Comparison of ENCODE assay signal across 16 mouse cellular contexts in genomic region chr7:59271775-59272174, GRCm38 (mm10).
"Had no signal": no experiment of that assay in that cellular context is flagged by ENCODE, and none has a peak within 500 bp of the region (broad histone marks: within the 10 kb centered on the region; RNA-seq: fewer than 3 reads in every experiment).

No protein-coding gene starts in this region.

- H3K27ac ChIP-seq: liver, embryonic 13.5 days; liver, embryonic 15.5 days; macrophage; midbrain, embryonic 13.5 days; midbrain, embryonic 15.5 days; neural tube, embryonic 12.5 days; stomach, embryonic 15.5 days; stomach, postnatal 0 days had no signal

- H3K9ac ChIP-seq: liver, embryonic 13.5 days; liver, embryonic 15.5 days; liver, postnatal 0 days; midbrain, embryonic 13.5 days; midbrain, embryonic 15.5 days; neural tube, embryonic 12.5 days; stomach, embryonic 15.5 days had no signal

- H3K4me2 ChIP-seq: liver, embryonic 13.5 days; liver, embryonic 15.5 days; midbrain, embryonic 11.5 days; midbrain, embryonic 13.5 days; midbrain, embryonic 15.5 days; neural tube, embryonic 12.5 days; stomach, embryonic 15.5 days had no signal

- ATAC-seq: liver, postnatal 0 days; midbrain, embryonic 13.5 days; midbrain, embryonic 15.5 days had no signal

- H3K4me1 ChIP-seq: liver, embryonic 13.5 days; liver, embryonic 15.5 days; midbrain, embryonic 13.5 days; midbrain, embryonic 15.5 days; neural tube, embryonic 12.5 days; stomach, embryonic 15.5 days had no signal

- DNase-seq: liver, embryonic 13.5 days; liver, postnatal 0 days; lung, postnatal 10 days; right cerebral cortex, postnatal 14 days; thymus, adult 2 months; thymus, postnatal 25 days; thymus, postnatal 4 days had no signal

- H3K9me3 ChIP-seq: liver, embryonic 13.5 days; liver, embryonic 15.5 days; megakaryocyte, embryonic 14.5 days; midbrain, embryonic 13.5 days; midbrain, embryonic 15.5 days; neural tube, embryonic 12.5 days; stomach, embryonic 15.5 days had no signal

- H3K4me3 ChIP-seq: liver, embryonic 13.5 days; liver, embryonic 15.5 days; megakaryocyte, embryonic 14.5 days; midbrain, embryonic 13.5 days; midbrain, embryonic 15.5 days; neural tube, embryonic 12.5 days; stomach, embryonic 15.5 days had no signal

- H3K27me3 ChIP-seq: liver, embryonic 13.5 days; liver, embryonic 15.5 days; megakaryocyte, embryonic 14.5 days; midbrain, embryonic 13.5 days; midbrain, embryonic 15.5 days; neural tube, embryonic 12.5 days; stomach, embryonic 15.5 days had no signal
